Mouse (Mus musculus) spleen, adult 10 weeks (tissue): ENCODE data around the gene Gm10282. TPM values are rescaled to one million over a fixed set of nuclear protein-coding genes. Genes with fewer than 3 reads are reported as not detected.

Source experiments
- polyA plus RNA-seq: library from polyadenylated mRNA; stranded (reverse); fragments of 350-450 nt; fragmentation: Illumina TruSeq; extraction: RNeasy Lipid Tissue Mini Kit (QIAGEN cat#74804); gene quantifications from one replicate; pipeline ENCODE4 v1.2.3, GENCODE M21; 2015; ENCODE audit warnings: low replicate concordance; ENCODE audit not compliant: insufficient read depth

The Gm10282 gene
- 4.5 TPM for polyA plus RNA-seq

DNA sequence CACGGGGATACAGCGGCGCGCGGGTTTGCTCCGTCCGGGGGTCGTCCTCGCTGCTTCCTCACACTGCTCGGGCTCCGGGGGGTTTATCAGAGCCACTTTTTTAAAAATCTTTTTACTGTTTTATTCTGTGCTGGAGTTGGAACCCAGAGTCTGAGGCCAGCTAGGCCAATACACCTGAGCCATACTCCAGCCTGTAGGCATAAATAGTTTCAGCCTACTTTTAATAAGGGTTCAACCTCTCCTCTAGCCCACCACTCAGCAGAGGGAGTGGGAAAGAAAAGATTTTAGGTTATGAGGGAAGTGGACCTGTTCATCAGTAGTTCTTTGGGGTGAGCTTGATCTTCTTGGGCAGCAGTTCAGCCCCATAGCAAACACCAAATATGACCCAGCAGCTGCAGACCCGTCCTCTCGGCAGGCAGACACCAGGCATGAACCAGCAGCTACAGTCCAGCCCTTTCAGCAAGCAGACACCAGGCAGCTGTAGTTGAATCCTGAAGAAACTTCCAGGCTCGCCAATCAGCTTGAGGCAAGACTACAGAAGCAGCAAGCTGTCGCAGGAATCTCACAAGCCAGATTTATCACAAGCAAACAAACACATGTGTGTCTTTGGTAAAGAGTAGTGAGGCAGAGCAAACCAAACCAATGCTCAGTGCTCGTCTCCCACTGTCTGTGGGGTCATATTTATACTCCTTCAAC is at the start of gene Gm10282:
TSS of gene Gm10282 (minus strand) at position 51 of the 696 bp plus-strand sequence.

DNA sequence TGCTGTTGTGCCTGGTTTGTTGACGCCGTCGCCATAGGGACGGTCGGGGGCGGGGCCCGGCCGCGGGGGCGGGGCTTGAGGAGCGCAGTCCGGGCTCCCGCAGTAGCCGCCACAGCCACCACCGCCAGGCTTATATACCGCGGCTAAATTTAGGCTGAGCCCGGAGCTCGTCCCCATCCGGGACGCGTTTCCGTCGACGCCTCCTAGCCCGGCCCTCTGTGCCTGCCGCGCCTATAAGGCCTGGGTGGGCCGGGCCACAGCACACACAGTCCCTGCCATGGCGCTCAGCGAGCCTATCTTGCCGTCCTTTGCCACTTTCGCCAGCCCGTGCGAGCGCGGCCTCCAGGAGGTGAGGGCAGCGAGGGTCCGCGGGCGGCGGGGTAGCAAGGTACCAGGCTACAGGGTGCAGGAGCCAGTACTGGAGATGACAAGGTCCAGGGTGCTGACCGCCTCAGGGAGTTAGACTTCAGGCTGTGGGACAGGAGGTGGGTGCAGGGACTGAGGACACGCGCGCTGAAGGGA is 13.8 kb upstream of the Gm10282 start, which contains the start of gene Klf2:
TSS of gene Klf2 (plus strand) at position 233 of the 522 bp plus-strand sequence.

Other genes with a start within 250 kb of the Gm10282 start
- not detected for gene Olfr373, start 222.1 kb downstream of the Gm10282 start, polyA plus RNA-seq
- 0.10 TPM for gene Olfr374, start 198.2 kb downstream of the Gm10282 start, polyA plus RNA-seq
- gene Tpm4, start 170.3 kb downstream of the Gm10282 start, polyA plus RNA-seq = 486 TPM
- 177 TPM for gene Rab8a, start 144.1 kb downstream of the Gm10282 start, polyA plus RNA-seq
- gene Hsh2d, start 115.6 kb downstream of the Gm10282 start, polyA plus RNA-seq = 26.3 TPM
- 0.79 TPM for gene Cib3, start 92.4 kb downstream of the Gm10282 start, polyA plus RNA-seq
- gene Gm11034, start 91.6 kb downstream of the Gm10282 start, polyA plus RNA-seq = not detected
- gene Fam32a, start 85.5 kb downstream of the Gm10282 start, polyA plus RNA-seq = 74.4 TPM
- gene Ap1m1, start 65.2 kb downstream of the Gm10282 start, polyA plus RNA-seq = 94.1 TPM
- 88.1 TPM for gene Klf2, start 13.8 kb upstream of the Gm10282 start, polyA plus RNA-seq
- 83.9 TPM for gene Eps15l1, start 116.2 kb upstream of the Gm10282 start, polyA plus RNA-seq
- 0.47 TPM for gene Calr3, start 138.6 kb upstream of the Gm10282 start, polyA plus RNA-seq
- 14.4 TPM for gene 1700030K09Rik, start 138.6 kb upstream of the Gm10282 start, polyA plus RNA-seq
- gene Cherp, start 170.0 kb upstream of the Gm10282 start, polyA plus RNA-seq = 26.0 TPM
- 40.6 TPM for gene Slc35e1, start 187.4 kb upstream of the Gm10282 start, polyA plus RNA-seq
- 4.5 TPM for gene Med26, start 243.0 kb upstream of the Gm10282 start, polyA plus RNA-seq